Mouse (Mus musculus) Patski (cell line): ENCODE data around the gene Atp6v0c. TPM values are rescaled to one million over a fixed set of nuclear protein-coding genes. Genes with fewer than 3 reads are reported as not detected.
A peak's percentile ranks its signal among the peaks of the same experiment; 100 is the strongest.

Source experiments
- ATAC-seq: fragments of 100-300 bp; one replicate; pipeline ENCODE4 v1.8.0; 2021
- CTCF ChIA-PET: fragments of 350-600 bp; sonication (Branson Sonifier 250); formaldehyde crosslinking; loops from one replicate; lab custom pipeline; 2022; ENCODE audit warnings: inconsistent platforms; lab: Charles Lee
- POLR2A ChIA-PET: fragments of 350-600 bp; sonication (Branson Sonifier 250); formaldehyde crosslinking; loops from one replicate; lab custom pipeline; 2022; ENCODE audit warnings: antibody characterized with exemption, inconsistent platforms; lab: Charles Lee
- DNase-seq: peaks from one replicate; pipeline ENCODE4 v3.0.0-alpha.2; 2011; ENCODE audit warnings: low read depth, low spot score
- H3K27me3 ChIP-seq: fragments of 371-371 bp; one replicate; pipeline ENCODE4 v1.5.1; 2021
- CTCF ChIP-seq: fragments of 100-300 bp; IDR thresholded peaks from one replicate; pipeline ENCODE4 v1.5.1; 2021
- in situ Hi-C: fragments of 300-500 bp; cut with MboI; formaldehyde crosslinking; loops from 3 replicates; pipeline ENCODE4 v1.11.1; 2018; ENCODE audit warnings: low pct_unique_long_range_greater_than_20kb, mixed read lengths
- polyA plus RNA-seq: library from polyadenylated mRNA; unstranded; gene quantifications from one replicate; pipeline ENCODE4 v1.2.3, GENCODE M21; 2021

Atp6v0c gene
- polyA plus RNA-seq, 1 experiment from 2014 or later, result 426 TPM

GRCm38 (mm10) chr17:24170729-24171128 is 1.2 kb upstream of the Atp6v0c start:
- no peak for TF ChIP-seq CTCF
- no peaks in the 10 kb centered on the region for H3K27me3 ChIP-seq
- ATAC-seq, result no peak

GRCm38 (mm10) chr17:24170125-24170524 is 623 bp upstream of the Atp6v0c start:
- in situ Hi-C loops, result loop anchor here (10.0 kb wide), 1 partner anchor 215 kb away; no protein-coding TSS in a partner anchor
- CTCF ChIA-PET, result no interaction called here
- ATAC-seq, result no peak
- no peak for DNase-seq
- POLR2A ChIA-PET, result interaction anchor here (0.8 to 1.1 kb wide), 2 partner anchors 16 to 53 kb away, joined by 3 read pairs; no protein-coding TSS in a partner anchor
- no peak for TF ChIP-seq CTCF
- H3K27me3 ChIP-seq, result no peaks in the 10 kb centered on the region

More at GRCm38 (mm10) chr17:24170729-24171128, 1.2 kb upstream of the Atp6v0c start:
- ChIA-PET POLR2A (interaction anchor here (1.1 kb wide), 1 partner anchor 17 kb away, joined by 3 read pairs; no protein-coding TSS in a partner anchor), CTCF (interaction anchor here (1.2 kb wide), 1 partner anchor 9 kb away, joined by 3 read pairs; no protein-coding TSS in a partner anchor)
- no peak for DNase-seq
- in situ Hi-C loops, result loop anchor here (10.0 kb wide), 1 partner anchor 214 kb away; no protein-coding TSS in a partner anchor

- no peak for DNase-seq
- no peaks in the 10 kb centered on the region for H3K27me3 ChIP-seq
- no peak for TF ChIP-seq CTCF
- POLR2A ChIA-PET, result interaction anchor here (0.6 to 1.5 kb wide), 4 partner anchors 15 to 240 kb away, joined by 3 to 6 read pairs (median 3); no protein-coding TSS in a partner anchor
- CTCF ChIA-PET, result interaction anchor here (1.2 kb wide), 1 partner anchor 16 kb away, joined by 3 read pairs; no protein-coding TSS in a partner anchor
- in situ Hi-C loops, result no loop called here
- ATAC-seq, result peak; percentile 32
These were observed 768 bp downstream of the Atp6v0c start for GRCm38 (mm10) chr17:24168590-24169277.

GRCm38 (mm10) chr17:24167891-24168505 is 1.5 kb downstream of the Atp6v0c start:
- DNase-seq (no peak), ATAC-seq (no peak)
- H3K27me3 ChIP-seq, result no peaks in the 10 kb centered on the region
- ChIA-PET POLR2A (interaction anchor here (1.5 kb wide), 1 partner anchor 15 kb away, joined by 6 read pairs; no protein-coding TSS in a partner anchor), CTCF (interaction anchor here (0.7 to 1.2 kb wide), 2 partner anchors 15 kb away, joined by 3 read pairs; no protein-coding TSS in a partner anchor)
- in situ Hi-C loops, result no loop called here
- TF ChIP-seq CTCF, result no peak

GRCm38 (mm10) chr17:24167120-24167519 is 2.4 kb downstream of the Atp6v0c start:
- DNase-seq, result no peak
- H3K27me3 ChIP-seq, result no peaks in the 10 kb centered on the region
- POLR2A ChIA-PET, result no interaction called here
- no peak for TF ChIP-seq CTCF
- CTCF ChIA-PET, result interaction anchor here (0.7 kb wide), 1 partner anchor 14 kb away, joined by 3 read pairs; no protein-coding TSS in a partner anchor
- ATAC-seq, result no peak
- in situ Hi-C loops, result no loop called here

- no peaks in the 10 kb centered on the region for H3K27me3 ChIP-seq
- in situ Hi-C loops, result no loop called here
- no peak for TF ChIP-seq CTCF
- ATAC-seq (no peak), DNase-seq (no peak)
- POLR2A ChIA-PET, result no interaction called here
- CTCF ChIA-PET, result interaction anchor here (1.0 kb wide), 1 partner anchor 12 kb away, joined by 3 read pairs; no protein-coding TSS in a partner anchor
These were observed 4.8 kb downstream of the Atp6v0c start for GRCm38 (mm10) chr17:24164566-24165259.

GRCm38 (mm10) chr17:24163176-24163962 is 6.1 kb downstream of the Atp6v0c start, which contains the start of gene Amdhd2:
TSS of gene Amdhd2 (minus strand) at chr17:24163766.
- TF ChIP-seq CTCF, result no peak
- in situ Hi-C loops, result no loop called here
- CTCF ChIA-PET, result interaction anchor here (1.4 to 3.4 kb wide), 2 partner anchors 10 to 12 kb away, joined by 5 to 11 read pairs; partner anchors contain the start of gene Pdpk1
- POLR2A ChIA-PET, result interaction anchor here (1.5 kb wide), 1 partner anchor 10 kb away, joined by 16 read pairs; no protein-coding TSS in a partner anchor
- DNase-seq (peak; percentile 86), ATAC-seq (peak; percentile 80)
- H3K27me3 ChIP-seq, result no peaks in the 10 kb centered on the region

- POLR2A ChIA-PET, result interaction anchor here (1.5 kb wide), 1 partner anchor 10 kb away, joined by 16 read pairs; no protein-coding TSS in a partner anchor
- H3K27me3 ChIP-seq, result no peaks in the 10 kb centered on the region
- CTCF ChIA-PET, result interaction anchor here (1.4 to 3.4 kb wide), 2 partner anchors 11 kb away, joined by 5 to 11 read pairs; partner anchors contain the start of gene Pdpk1
- DNase-seq (no peak), ATAC-seq (no peak)
- in situ Hi-C loops, result no loop called here
- TF ChIP-seq CTCF, result no peak
These were observed 6.8 kb downstream of the Atp6v0c start for GRCm38 (mm10) chr17:24162584-24163175.

GRCm38 (mm10) chr17:24161466-24161865 is 8.0 kb downstream of the Atp6v0c start:
- no peak for ATAC-seq
- TF ChIP-seq CTCF, result no peak
- H3K27me3 ChIP-seq, result no peaks in the 10 kb centered on the region
- CTCF ChIA-PET, result interaction anchor here (3.4 kb wide), 1 partner anchor 10 kb away, joined by 11 read pairs; the partner anchor contains the start of gene Pdpk1
- no peak for DNase-seq
- POLR2A ChIA-PET, result no interaction called here
- in situ Hi-C loops, result no loop called here
